Mouse (Mus musculus) adrenal gland, postnatal 36 days (tissue): ENCODE results near the gene Cops7b. TPM values are rescaled to one million over a fixed set of nuclear protein-coding genes. Genes with fewer than 3 reads are reported as not detected.

Experiments
- microRNA-seq: library from miRNA; unstranded; fragments of <30 nt; microRNA quantifications from one replicate; pipeline ENCODE4 v1.2.0, GENCODE M21; 2021
- total RNA-seq, 2 experiments: library from RNA; stranded (reverse); gene quantifications; 2 replicates each; pipeline ENCODE4 v1.2.3; 2021

Gene Cops7b
- total RNA-seq, 2 experiments from 2014 or later, result 12.7 to 13.0 TPM

Small RNA genes within 50 kb of the gene (microRNA-seq; reads per million reads assigned to microRNA genes)
- gene Gm22955, result not detected

Other genes with a start within 250 kb of the Cops7b start
- 100 to 1,000 TPM; 222 to 234 TPM for gene Ncl, start 223.5 kb upstream of the Cops7b start, total RNA-seq
- gene Nmur1, start 156.7 kb upstream of the Cops7b start, total RNA-seq, result not detected
- not detected for gene Tex44, start 156.6 kb upstream of the Cops7b start, total RNA-seq
- 100 to 1,000 TPM; 546 to 552 TPM for gene Ptma, start 56.2 kb upstream of the Cops7b start, total RNA-seq
- 10 to 100 TPM; 31.2 to 35.7 TPM for gene Pde6d, start 275 bp upstream of the Cops7b start, total RNA-seq
- not detected for gene Nppc, start 87.7 kb downstream of the Cops7b start, total RNA-seq
- 10 to 100 TPM; 12.2 to 19.3 TPM for gene Dis3l2, start 120.9 kb downstream of the Cops7b start, total RNA-seq